Mouse (Mus musculus) lung, postnatal 36 days (tissue): ENCODE results near the gene Zfp78.

Experiments
- DNase-seq: peaks from one replicate; pipeline ENCODE4 v3.0.0; 2022; ENCODE audit warnings: mixed read lengths

Zfp78 gene

DNA sequence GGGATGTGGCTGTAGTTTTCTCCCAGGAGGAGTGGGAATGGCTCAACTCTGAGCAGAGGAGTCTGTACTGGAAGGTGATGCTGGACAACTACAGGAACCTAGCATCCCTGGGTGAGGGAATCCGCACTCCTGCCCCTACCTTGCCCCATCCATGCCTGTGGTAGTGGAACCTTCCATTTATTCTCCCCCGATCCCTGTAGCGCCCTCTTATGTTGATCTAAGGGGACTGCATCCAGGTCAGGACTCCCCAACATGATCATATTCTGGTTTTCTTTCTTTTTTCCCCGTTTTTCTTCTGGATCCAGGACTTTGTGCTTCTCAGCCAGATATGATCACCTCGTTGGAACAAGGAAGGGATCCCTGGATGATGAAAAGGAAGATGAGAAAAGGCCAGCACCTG, 26.4 kb downstream of the Zfp78 start:
- no peak for DNase-seq

DNA sequence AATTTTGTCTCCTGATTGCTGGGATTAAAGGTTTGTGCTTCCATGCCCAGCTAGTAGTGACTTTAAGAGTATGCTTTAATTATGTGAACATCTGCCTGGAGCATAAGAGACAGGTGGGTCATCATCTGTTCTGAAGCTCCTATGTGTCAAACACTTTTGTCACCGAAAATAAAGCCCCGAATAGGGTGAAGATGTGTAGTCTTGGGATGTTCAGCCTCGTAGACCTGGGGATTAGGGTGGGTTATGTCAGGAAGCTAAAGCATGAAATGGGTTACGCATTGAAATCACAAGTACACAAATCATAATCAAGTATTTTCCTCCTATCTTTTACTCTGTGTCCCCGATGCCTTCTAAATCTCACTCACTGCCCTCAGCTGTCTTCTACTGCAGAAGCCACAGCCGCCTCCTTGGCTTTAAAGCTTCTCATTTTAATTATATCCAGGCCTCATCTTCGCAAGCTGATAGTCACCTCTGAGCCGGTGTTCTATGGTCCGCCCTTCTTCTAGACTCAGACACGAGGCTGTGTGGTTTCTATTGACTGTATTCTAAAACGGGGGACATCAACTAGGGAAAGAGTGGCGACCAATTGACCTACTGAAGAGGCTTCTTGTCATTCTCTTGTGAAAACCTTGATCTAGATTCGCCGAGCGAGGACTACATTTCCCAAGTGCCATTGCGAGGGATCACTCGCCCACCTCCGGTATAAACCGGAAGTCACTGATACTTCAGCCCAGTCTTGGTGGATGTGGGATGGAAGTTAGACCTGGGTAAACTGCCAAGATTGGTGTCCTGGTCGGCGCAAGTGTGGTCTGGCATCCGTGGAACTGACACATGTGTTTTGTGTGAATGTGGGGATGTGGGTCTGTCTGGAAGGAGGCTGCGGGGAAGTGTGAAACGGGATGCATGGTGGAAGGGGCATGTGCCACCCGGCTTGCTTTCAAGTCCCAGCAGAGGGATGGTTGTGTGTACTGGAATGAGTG, 35.2 kb downstream of the Zfp78 start, which contains the start of gene Smim17:
Smim17 (plus strand) TSS at position 720 of the 980 bp plus-strand sequence.
- peak; percentile 50 for DNase-seq

DNA sequence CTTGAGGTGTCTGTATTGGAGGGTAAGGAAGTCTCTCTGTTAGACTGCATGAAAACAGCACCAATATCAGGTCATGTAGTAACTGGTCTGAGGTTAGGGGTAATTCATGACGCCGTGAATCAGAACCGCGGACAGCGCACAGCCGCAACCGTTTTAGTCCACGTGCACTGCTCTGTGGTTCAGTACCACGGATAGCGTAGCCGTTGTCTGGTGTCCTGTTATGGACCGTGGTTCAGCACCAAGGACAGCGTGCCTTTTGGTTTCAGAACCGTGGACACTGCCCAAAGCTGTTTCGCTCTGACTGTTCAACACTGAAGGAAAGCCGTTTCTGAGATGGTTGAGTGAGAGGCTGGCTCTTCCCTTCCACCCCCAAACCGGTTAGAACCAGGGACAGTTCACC, 47.0 kb downstream of the Zfp78 start, which contains the start of gene Gm20715:
Gm20715 (plus strand) TSS at position 235 of the 400 bp plus-strand sequence.
- DNase-seq, result peak; percentile 98

DNA sequence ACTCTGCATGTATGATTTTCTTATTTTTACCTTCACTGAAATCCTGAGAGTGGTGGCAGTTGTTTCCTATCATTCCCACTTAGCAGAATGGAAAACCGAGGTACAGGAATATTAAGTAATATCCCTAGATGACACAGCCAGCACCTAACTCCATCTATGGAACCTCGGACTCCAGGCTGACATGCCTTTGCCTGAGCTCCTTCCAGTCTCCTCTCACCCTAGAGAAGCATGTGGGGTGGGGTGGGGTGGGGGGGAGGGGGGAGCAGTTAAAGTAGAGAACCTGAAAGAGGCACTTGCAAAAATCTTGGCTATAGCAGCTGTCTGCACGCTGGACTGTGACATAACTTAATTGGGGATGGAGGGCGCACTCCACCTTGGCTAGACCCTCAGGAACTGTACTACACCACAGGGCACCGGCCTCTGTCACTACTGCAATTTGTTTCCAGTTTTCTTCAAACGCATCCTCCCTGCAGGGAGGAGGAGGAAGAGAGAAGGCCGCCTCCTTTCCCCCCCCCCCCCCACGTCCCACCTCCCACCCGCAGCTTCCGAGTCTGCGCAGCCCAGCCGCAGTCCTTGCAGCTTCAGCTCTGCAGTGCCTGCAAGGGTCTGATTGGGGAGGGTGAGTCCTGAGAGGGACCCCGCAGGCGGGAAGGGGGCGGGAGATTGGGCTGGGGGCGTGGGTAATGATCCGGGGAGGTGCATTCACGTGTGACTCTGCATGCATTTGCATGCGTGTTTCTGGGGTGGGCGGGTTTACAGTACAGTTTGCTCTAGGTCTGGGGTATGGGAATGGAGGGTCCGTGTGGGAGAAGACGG, 51.8 kb downstream of the Zfp78 start:
- no peak for DNase-seq

DNA sequence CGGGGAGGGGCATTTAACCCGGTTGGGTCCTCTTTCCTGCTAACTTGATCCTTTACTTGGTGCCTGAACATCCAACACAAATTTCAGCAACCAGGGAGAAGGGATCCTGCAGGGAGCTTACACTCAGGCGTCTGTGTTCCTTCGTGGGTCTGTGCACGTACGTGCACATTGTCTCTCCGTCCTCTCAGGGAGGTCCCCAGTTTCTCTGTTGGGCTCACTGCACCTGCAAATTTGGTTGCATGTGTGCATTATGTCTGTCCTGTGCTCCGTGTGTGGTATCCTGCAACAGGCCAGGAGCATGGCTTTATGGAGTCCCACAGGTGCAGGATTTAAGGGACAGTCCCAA, 52.3 kb downstream of the Zfp78 start:
- DNase-seq, result no peak

- no peak for DNase-seq
These were observed 56.8 kb downstream of the Zfp78 start for GRCm38 (mm10) chr7:6419894-6420293.

- no peak for DNase-seq
These were observed 66.3 kb downstream of the Zfp78 start for GRCm38 (mm10) chr7:6429381-6429780.

DNA sequence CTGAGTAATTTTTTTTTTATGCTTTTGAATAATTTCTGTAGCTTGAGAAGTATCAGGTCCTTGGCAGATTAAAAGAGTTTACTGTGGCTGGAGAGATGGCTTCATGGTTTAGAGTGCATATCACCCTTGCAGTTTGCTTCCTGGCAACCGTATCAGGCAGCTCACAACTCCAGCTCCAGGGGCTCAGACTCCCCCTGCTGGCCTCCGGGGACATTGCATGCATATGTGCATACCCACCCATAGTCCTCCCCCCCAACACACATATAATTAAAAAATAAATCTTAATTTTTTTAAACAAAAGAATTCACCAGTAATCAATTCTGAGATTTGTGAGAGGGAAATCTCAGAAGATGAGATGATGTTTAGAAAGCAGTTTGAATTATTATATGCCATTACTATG, 67.3 kb downstream of the Zfp78 start:
- DNase-seq, result peak; percentile 42
